Mouse (Mus musculus) embryonic fibroblast, embryonic 13.5 days (primary cell): Measurements from ENCODE around the gene C1qtnf9.

ENCODE experiments used
- CTCF ChIP-seq: IDR thresholded peaks from 2 replicates; pipeline ENCODE4 v1.5.1; 2011; ENCODE audit warnings: mild to moderate bottlenecking, control low read depth, low read length, moderate library complexity, borderline replicate concordance; ENCODE audit not compliant: insufficient read depth
- POLR2A ChIP-seq: IDR thresholded peaks from 2 replicates; pipeline ENCODE4 v1.6.1; 2011; ENCODE audit warnings: low read depth, mild to moderate bottlenecking, control low read depth, low read length, moderate library complexity

DNA sequence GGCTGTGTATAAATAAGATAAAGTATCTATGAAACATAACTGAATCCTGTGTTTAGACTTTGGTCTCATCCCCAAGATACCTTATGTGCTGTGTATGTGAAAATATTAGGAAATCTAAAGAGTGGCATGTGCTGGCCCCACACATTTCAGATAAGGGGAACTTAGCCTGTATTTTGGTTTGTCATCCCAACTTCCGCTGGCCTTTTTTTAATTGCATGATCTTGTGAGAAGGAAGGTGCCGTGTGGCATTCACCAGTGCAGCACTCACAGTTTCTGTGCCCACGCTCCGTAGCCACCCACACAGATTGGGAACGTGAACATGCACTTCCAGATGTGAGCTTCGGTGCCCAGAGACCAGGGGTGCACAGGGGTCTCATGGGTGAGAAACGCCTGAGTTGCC, 10.2 kb upstream of the C1qtnf9 start:
- TF ChIP-seq POLR2A = no peak
- TF ChIP-seq CTCF = no peak
